Mouse (Mus musculus) bone marrow, adult 2 months (tissue): ENCODE data around the gene Arhgap30.

Source experiments
- CTCF ChIP-seq: fragments of 200-500 bp; IDR thresholded peaks from 2 replicates; pipeline ENCODE4 v1.5.1; 2011; ENCODE audit warnings: low read length, control low read depth; ENCODE audit not compliant: control insufficient read depth, insufficient read depth
- POLR2A ChIP-seq: fragments of 200-500 bp; IDR thresholded peaks from 2 replicates; pipeline ENCODE4 v1.6.1; 2011; ENCODE audit warnings: low read depth, mild to moderate bottlenecking, control low read depth, low read length, borderline replicate concordance; ENCODE audit not compliant: control insufficient read depth

DNA sequence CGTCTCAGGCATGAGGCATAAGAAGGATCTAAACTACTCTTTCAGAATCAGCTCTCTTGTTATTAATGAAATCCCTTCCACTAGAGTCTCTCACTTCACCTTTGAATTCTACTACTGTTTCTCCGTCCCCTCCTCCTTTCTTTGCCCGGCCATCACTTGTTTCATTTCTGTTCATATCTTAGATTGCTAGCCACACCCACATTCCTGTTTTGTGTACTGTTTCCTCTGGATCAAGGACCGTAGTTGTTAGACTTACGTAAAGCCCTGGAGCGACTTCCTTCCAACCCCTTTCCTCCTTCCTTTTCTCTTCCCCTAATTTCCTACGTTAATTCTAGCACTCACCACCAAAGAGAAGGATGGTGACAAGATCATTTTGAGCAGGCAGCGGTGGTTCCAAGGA lies 50.3 kb downstream of the Arhgap30 start:
- no peak for TF ChIP-seq CTCF
- no peak for TF ChIP-seq POLR2A
